Mouse (Mus musculus) bone marrow, adult 2 months (tissue): Measurements from ENCODE around the gene Ube2t. TPM values are rescaled to one million over a fixed set of nuclear protein-coding genes. Genes with fewer than 3 reads are reported as not detected.

Experiments used
- H3K27ac ChIP-seq: fragments of 200-500 bp; 2 replicates; pipeline ENCODE4 v1.5.1; 2012; ENCODE audit warnings: low read depth, mild to moderate bottlenecking, control low read depth, inconsistent platforms, low read length; ENCODE audit not compliant: control insufficient read depth, poor library complexity, insufficient read depth
- H3K4me1 ChIP-seq: fragments of 200-500 bp; 2 replicates; pipeline ENCODE4 v1.6.1; 2011; ENCODE audit warnings: low read length; ENCODE audit not compliant: control insufficient read depth, insufficient read depth
- H3K4me3 ChIP-seq: fragments of 200-500 bp; replicated peaks from 2 replicates; pipeline ENCODE3; 2011; ENCODE audit warnings: mild to moderate bottlenecking, low read depth, low read length, control low read depth; ENCODE audit not compliant: control insufficient read depth
- CTCF ChIP-seq: fragments of 200-500 bp; IDR thresholded peaks from 2 replicates; pipeline ENCODE4 v1.5.1; 2011; ENCODE audit warnings: low read length, control low read depth; ENCODE audit not compliant: control insufficient read depth, insufficient read depth
- POLR2A ChIP-seq: fragments of 200-500 bp; IDR thresholded peaks from 2 replicates; pipeline ENCODE4 v1.6.1; 2011; ENCODE audit warnings: low read depth, mild to moderate bottlenecking, control low read depth, low read length, borderline replicate concordance; ENCODE audit not compliant: control insufficient read depth
- WGBS: fragments of 180-500 bp; shearing (Covaris S2); methylation state at CpG from one replicate; pipeline ENCODE4 v1.1.7; 2018; 5-methylcytosine and 5-hydroxymethylcytosine counted together
- polyA plus RNA-seq: library from polyadenylated mRNA; stranded (reverse); fragments of >200 nt; gene quantifications from 2 replicates; pipeline ENCODE4 v1.2.4, GENCODE M21; 2011; ENCODE audit warnings: low replicate concordance; ENCODE audit not compliant: missing spikeins, insufficient read depth, insufficient read length

The Ube2t gene
- polyA plus RNA-seq, 1 experiment = 49.1 TPM

DNA sequence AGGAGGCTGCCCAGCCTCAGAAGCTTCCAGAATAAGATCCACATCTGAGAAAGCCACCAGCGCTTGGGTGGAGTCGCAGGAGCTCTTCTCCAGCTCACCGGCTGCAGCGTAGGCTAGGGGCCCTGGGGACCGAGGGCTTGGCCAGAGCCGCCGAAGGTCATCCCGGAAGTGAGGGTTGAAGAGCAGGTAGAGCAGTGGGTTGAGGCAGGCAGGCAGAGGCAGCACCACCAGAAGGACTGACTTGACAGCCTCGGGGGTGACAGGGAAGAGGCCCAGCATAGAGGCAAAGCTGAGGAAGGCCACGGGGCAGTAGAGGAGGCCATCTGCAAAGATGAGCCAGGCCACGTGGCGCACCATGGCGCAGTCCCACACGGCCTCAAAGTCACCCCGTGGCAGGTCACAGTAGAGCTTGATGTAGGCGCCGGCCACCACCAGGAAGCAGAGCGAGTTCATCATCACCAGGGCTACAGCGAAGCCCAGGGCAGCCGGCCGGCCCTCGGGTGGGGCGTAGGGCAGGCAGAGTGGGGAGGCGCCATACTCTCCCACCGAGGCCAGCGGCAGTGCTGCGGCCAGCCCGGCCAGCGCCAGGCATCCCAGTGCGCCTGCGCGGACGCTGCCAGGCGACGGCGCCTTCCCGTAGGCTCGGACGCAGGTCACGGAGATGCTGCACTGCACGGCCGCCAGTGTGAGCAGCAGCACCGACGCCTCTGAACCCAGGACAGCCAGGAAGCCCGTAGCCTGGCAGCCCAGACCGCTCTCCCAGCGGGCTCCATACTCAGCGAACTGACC lies 25.0 kb downstream of the Ube2t start:
- H3K4me3 ChIP-seq = no peak overlapping the region
- no peak for TF ChIP-seq POLR2A
- no peak for TF ChIP-seq CTCF
- H3K27ac ChIP-seq = no peak overlapping the region
- WGBS = 31% methylated on average over 48 of the region's 48 CpGs
- H3K4me1 ChIP-seq = no peaks in the 10 kb centered on the region

DNA sequence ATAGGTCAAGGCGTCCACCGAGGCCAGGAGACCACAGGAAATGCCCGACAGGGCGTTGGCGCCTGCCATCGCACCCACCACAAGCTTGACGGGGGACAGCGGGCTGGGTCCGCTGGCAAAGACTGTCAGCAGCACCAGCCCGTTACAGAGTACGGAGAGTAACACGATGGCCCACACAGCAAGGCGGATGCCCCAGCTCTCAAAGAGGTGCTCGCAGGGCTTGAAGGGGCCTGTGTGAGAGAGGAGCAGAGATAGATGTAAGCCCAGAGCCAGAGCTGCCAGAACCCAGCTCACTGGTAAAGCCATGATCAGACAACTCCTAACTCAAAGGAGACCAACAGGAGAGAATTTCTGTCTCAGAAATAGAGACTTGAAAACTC lies 25.6 kb downstream of the Ube2t start:
- H3K4me3 ChIP-seq = no peak overlapping the region
- TF ChIP-seq CTCF (no peak), POLR2A (no peak)
- no peak overlapping the region for H3K27ac ChIP-seq
- 18% methylated on average over 14 of the region's 14 CpGs for WGBS
- H3K4me1 ChIP-seq = no peaks in the 10 kb centered on the region

GRCm38 (mm10) chr1:134989372-134989771 lies 27.0 kb downstream of the Ube2t start:
- Histone ChIP-seq H3K4me1 (no peaks in the 10 kb centered on the region), H3K4me3 (no peak overlapping the region), H3K27ac (no peak overlapping the region)
- 7% methylated on average over 7 of the region's 7 CpGs for WGBS
- TF ChIP-seq CTCF (peak; percentile 78), POLR2A (no peak)

DNA sequence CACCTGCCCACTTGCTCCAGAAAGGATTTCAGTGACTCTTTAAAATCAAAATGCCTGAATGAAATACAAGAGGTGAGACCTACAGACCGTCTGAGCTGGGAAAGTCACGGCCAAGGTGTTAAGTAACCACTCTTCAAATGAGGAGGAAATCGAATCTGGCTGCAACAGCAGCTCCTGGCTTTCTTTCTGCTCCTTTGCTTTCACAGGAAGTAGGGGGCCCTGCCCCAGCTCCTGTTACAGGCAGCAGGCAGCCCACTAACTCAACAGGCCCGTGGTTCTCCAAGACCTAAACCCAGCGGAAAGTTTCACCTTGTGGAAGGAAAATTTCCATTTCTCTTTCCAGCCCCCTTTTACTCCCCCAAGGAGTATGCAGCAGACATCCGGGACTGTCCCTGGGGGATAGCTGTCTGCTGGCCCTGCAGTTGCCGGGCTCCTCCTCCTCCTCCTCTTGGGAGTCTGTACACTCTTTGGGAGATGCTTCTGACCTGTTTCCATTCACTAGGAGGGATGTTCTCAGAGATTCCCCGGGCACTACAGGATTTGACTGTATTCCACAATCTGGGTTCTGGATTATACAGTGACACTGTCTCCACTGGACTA lies 29.8 kb downstream of the Ube2t start:
- Histone ChIP-seq H3K4me1 (no peaks in the 10 kb centered on the region), H3K27ac (no peak overlapping the region), H3K4me3 (no peak overlapping the region)
- TF ChIP-seq POLR2A = no peak
- TF ChIP-seq CTCF = no peak
- 32% methylated on average over 8 of the region's 8 CpGs for WGBS

DNA sequence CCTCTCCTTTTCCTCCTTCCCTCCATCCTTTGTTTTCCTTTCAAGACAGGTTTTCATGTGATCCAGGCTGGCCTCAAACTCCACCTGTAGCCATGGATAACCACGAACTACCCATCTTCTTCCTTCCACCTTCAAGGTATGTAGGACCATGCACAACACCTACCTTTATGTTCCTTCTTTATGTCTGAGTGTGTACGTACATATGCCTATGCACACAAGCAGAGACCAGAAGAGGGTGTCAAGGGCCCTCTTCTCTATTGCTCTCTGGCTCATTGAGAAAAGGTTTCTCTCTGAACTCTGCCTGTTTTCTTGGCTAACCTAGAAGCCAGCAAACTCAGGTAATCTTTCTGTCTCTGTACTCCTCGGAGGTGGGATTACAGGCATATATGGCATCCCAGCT lies 32.4 kb downstream of the Ube2t start:
- Histone ChIP-seq H3K4me1 (no peaks in the 10 kb centered on the region), H3K4me3 (no peak overlapping the region), H3K27ac (no peak overlapping the region)
- WGBS = 74% methylated on average over 3 of the region's 3 CpGs
- TF ChIP-seq CTCF (no peak), POLR2A (no peak)

DNA sequence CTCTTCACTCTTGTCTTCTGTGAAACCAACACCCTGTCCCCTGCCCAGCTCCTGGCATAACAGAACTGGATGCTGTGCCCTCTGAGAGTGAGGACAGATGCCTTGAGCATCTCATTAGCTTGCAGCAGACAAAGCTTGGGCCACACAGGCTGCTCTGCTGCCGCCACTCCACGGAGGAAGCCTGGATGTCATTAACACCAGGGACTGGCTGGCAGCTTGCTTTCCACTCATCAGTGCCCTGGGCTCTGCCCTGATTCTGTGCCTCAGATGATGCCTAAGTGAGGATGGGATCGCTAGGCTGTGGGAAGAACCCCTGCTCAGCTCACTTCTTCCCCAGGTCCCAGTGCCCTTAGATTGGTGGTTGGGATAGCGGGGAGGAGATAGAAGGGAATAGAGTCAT lies 33.1 kb downstream of the Ube2t start:
- WGBS = 84% methylated on average over 4 of the region's 4 CpGs
- no peak overlapping the region for H3K4me3 ChIP-seq
- no peak overlapping the region for H3K27ac ChIP-seq
- no peaks in the 10 kb centered on the region for H3K4me1 ChIP-seq
- TF ChIP-seq POLR2A (no peak), CTCF (no peak)

DNA sequence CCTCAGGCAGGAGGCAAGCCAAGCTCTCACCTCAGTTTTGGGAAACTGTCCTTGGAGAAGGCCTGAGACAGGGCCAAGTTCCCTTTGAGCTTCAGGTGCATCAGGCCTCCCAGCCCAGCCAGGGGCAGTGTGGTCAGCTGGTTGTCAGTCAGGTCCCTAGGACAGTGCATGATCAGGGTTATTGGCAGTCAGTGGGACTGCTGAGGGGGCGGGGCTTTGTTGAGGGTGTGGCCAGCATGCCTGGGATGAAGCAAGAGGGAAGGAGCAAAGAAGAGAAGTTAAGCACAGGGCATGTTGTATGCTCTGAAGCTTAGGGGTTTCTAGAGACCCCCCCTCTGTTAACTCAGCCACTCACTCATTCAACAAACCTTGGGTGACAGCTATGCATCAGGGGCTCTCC lies 33.6 kb downstream of the Ube2t start:
- H3K4me1 ChIP-seq = no peaks in the 10 kb centered on the region
- TF ChIP-seq POLR2A = no peak
- TF ChIP-seq CTCF = no peak
- no peak overlapping the region for H3K4me3 ChIP-seq
- WGBS = 50% methylated on average over 1 of the region's 1 CpGs
- no peak overlapping the region for H3K27ac ChIP-seq

DNA sequence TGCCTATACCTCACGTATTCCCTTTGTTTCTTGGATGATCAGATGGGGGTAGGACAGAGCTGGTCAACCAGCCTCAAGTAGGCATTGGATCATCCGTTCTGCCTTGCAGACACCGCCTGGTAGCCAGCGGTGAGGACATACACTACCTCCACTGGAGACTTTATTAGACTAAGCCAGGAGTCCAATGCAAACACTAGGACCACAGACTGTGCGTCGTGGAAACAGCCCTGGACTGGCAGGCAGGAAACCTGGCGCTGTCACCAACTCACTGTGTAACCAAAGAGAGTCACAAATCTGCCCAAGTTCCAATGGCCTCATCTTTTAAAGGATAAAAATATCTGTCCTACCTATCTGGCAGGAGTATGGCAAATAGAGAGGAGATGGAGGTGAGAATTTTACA lies 34.1 kb downstream of the Ube2t start:
- Histone ChIP-seq H3K4me1 (no peaks in the 10 kb centered on the region), H3K27ac (no peak overlapping the region), H3K4me3 (no peak overlapping the region)
- TF ChIP-seq CTCF = no peak
- TF ChIP-seq POLR2A = no peak
- WGBS = 79% methylated on average over 7 of the region's 7 CpGs
